Mouse (Mus musculus) testis, adult 2 months (tissue): Measurements from ENCODE around the gene Susd6.

Source experiments
- CTCF ChIP-seq: fragments of 200-500 bp; IDR thresholded peaks from 2 replicates; pipeline ENCODE4 v1.5.1; 2012; ENCODE audit warnings: low read depth, mild to moderate bottlenecking, inconsistent platforms, low read length, moderate library complexity; ENCODE audit not compliant: control insufficient read depth, insufficient read depth, insufficient replicate concordance
- POLR2A ChIP-seq: fragments of 200-500 bp; IDR thresholded peaks from 2 replicates; pipeline ENCODE4 v1.6.1; 2012; ENCODE audit warnings: low read depth, mild to moderate bottlenecking, inconsistent platforms, low read length, moderate library complexity; ENCODE audit not compliant: control insufficient read depth

- no peak for TF ChIP-seq POLR2A
- TF ChIP-seq CTCF: no peak
Measured at GRCm38 (mm10) chr12:80759713-80760395, 30.5 kb upstream of the Susd6 start.
